Mouse (Mus musculus) hindbrain, embryonic 15.5 days (tissue): Measurements from ENCODE around the gene Hvcn1. TPM values are rescaled to one million over a fixed set of nuclear protein-coding genes. Genes with fewer than 3 reads are reported as not detected.

Experiments
- polyA plus RNA-seq: library from polyadenylated mRNA; unstranded; fragments of >200 nt; fragmentation: Nextera tagmentation; extraction: Ambion mirVana; gene quantifications from 2 replicates; pipeline ENCODE4 v1.2.1, GENCODE M21; 2015

Gene Hvcn1
- polyA plus RNA-seq, 1 experiment from 2014 or later, result 1.4 TPM

Other genes with a start within 250 kb of the Hvcn1 start
- 20.7 and 23.3 TPM in 2 replicates for gene Cux2, start 156.7 kb upstream of the Hvcn1 start, polyA plus RNA-seq
- 2.1 and 2.6 TPM in 2 replicates for gene Myl2, start 105.9 kb upstream of the Hvcn1 start, polyA plus RNA-seq
- not detected in 2 replicates for gene Ccdc63, start 66.0 kb upstream of the Hvcn1 start, polyA plus RNA-seq
- gene Ppp1cc, start 48.5 kb upstream of the Hvcn1 start, polyA plus RNA-seq, result 210 and 213 TPM in 2 replicates
- 5.1 and 5.3 TPM in 2 replicates for gene Tctn1, start 57.7 kb downstream of the Hvcn1 start, polyA plus RNA-seq
- 8.1 and 8.2 TPM in 2 replicates for gene Pptc7, start 77.6 kb downstream of the Hvcn1 start, polyA plus RNA-seq
- gene Rad9b, start 147.4 kb downstream of the Hvcn1 start, polyA plus RNA-seq, result 19.4 and 20.2 TPM in 2 replicates
- 302 and 317 TPM in 2 replicates for gene Vps29, start 147.6 kb downstream of the Hvcn1 start, polyA plus RNA-seq
- gene Gpn3, start 165.1 kb downstream of the Hvcn1 start, polyA plus RNA-seq, result 39.5 and 45.7 TPM in 2 replicates
- gene Fam216a, start 165.6 kb downstream of the Hvcn1 start, polyA plus RNA-seq, result 146 and 153 TPM in 2 replicates
- gene Arpc3, start 185.1 kb downstream of the Hvcn1 start, polyA plus RNA-seq, result 139 and 142 TPM in 2 replicates
- 46.0 and 47.7 TPM in 2 replicates for gene Anapc7, start 214.9 kb downstream of the Hvcn1 start, polyA plus RNA-seq